Mouse (Mus musculus): ENCODE measurements at regions not wholly inside any gene's neighbourhood (a gene's known extent, or its start where the extent isn't known, plus 50 kb on each side); places are given as distances from the start of the nearest gene placed in this dataset.
A peak's percentile ranks its signal among the peaks of the same experiment; 100 is the strongest.
"Not testable (repeated sequence)": the region's sequence is repeated elsewhere in the genome, so short reads cannot be mapped to it uniquely, and the experiment has no call there.

- DNase-seq = no peak
Observed at GRCm38 (mm10) chr1:35878426-35878825, 189.8 kb upstream of the Hs6st1 start.

DNA sequence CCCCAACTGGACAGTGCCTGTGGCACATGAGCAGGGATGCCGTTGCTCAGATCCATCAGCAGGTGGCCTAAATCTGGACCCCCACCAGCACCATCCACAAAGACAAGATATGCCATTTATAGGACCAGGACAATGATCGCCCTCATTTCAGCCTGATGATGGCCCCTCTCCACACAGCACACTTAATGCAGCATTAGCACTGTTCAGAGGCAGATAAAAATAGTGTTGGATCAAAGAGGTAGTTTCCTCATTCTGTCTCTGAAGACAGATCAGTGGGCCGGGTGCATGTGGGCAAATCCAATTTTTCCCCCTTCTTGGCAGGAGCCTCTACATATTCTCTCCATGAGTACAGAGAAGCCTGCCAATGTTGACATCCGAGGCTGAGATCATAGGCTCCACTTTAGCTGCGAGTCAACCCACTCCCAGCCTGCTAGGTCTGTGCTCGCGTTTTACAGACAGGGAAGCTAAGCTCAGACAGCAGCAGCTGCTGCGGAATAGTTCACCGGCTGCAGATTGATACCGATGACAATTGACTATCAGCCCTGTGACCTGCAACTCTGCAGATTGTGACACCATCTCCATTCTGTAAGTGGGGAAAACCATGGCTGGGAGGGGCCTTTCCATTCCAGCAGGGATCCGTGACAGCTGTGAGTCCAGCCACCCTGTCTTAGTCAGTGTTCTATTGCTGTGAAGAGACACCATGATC lies 188.7 kb upstream of the Hs6st1 start:
- peak; percentile 92 for DNase-seq

GRCm38 (mm10) chr1:35880562-35881265 lies 187.5 kb upstream of the Hs6st1 start:
- DNase-seq = no peak

- DNase-seq = no peak
Observed at GRCm38 (mm10) chr1:35881521-35881920, 186.7 kb upstream of the Hs6st1 start.

GRCm38 (mm10) chr1:35882101-35882500 lies 186.1 kb upstream of the Hs6st1 start:
- no peak for DNase-seq

DNA sequence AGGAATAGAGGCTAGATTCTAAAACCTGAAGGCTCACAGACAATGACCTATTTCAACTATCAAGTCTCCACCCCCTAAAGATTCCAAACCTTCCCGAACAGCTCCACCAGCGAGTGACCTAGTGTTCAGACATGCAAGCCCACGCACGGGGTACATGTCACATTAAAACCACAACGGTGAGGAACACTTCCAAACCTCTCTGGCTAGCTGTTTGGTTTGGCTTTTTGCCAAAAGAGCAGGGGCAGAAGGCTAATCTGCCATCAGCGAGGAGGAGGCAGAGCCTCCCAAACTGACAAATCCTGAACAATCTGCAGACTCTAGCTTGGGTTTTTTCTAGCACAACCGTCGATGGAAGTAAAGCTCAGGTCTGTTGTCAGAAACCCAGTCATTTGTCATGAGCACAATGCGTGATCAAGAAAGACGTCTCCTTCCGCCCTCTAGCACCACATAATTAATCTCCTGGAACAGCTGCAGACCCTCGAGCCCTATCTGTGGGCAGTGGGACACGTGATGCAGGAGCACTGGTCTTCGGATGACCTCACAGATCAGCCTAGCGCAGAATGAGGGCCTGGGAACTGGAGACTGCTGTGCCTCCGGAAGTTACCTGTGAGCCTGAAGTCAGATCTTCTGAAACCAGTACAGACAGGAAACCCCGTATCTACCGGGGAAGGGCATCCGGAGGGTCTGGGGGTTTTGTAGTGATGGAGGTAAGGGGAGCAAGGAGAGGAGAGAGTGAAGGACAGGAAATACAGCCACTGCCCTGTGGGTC lies 178.3 kb upstream of the Hs6st1 start:
- no peak for DNase-seq

GRCm38 (mm10) chr1:35890500-35890900 lies 177.7 kb upstream of the Hs6st1 start:
- DNase-seq = no peak

DNA sequence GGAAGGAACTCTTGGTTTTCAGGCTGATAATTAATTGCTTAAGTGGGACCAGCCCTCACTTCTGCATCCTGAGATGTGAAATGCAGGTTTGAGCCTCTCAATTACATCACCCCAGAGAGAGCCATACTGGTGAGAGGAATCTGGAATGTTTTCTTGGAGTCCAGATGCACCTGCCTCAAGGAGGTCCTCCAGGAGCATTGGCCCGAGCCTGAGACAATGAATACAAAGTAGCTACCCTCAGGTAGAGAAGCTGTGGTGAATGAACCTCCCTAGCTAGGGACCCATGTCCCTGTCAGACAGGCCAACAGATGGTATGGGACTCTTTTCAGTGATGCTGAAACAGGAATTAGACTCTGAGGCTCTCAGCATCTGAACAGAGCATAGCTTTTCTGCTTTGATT lies 168.7 kb upstream of the Hs6st1 start:
- DNase-seq = no peak

DNA sequence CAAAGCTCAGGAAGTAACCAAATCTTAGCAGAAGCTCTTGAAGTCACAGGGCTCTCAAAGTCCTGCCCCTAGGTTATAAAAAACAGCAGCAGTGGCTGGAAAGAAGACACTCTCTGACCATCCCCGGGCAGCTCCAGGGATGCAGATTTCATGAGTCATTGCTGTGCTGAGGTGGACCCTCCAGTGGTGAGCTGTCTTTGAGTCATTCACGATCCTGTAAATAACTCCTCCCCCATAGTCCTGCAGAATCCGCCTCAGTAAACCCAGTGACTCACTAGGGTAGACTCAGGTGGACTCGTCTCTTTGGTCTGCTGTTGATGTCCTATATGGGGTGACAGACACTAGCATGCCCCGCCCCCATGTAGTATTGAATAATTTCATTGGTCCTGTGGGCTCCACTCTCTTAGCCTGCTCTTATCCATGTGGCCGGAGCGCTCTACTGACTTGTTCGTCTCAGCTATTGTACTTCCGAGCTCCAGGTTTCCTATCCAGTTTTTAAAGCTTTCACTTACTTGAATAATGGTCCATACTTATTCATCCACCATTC lies 164.1 kb upstream of the Hs6st1 start:
- peak; percentile 30 for DNase-seq

GRCm38 (mm10) chr1:35913551-35913950 lies 154.6 kb upstream of the Hs6st1 start:
- no peak for DNase-seq

- not testable (repeated sequence) for DNase-seq
Observed at GRCm38 (mm10) chr1:35914175-35914574, 154.0 kb upstream of the Hs6st1 start.

- no peak for DNase-seq
Observed at GRCm38 (mm10) chr1:35915526-35915925, 152.7 kb upstream of the Hs6st1 start.

GRCm38 (mm10) chr1:35919840-35920734 lies 148.1 kb upstream of the Hs6st1 start:
- no peak for DNase-seq

DNA sequence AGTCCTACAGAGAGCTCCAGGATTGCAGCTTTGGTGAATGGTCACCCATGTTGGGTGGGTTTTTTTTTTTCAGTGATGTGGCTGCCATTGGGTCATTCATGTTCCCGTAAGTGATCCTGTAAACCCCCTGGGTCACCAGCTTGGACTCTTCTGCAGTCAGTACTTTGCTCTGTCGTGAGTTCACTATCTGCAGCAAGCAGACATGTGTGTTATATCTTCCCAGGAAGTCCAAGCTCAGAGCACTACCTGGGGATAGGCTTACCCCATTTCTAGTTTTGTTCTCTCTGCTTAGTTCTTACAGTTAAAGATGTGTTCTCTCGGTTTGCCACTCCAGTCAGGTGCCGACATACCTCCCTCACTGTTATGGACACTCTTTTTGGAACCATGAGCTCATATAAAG lies 143.4 kb upstream of the Hs6st1 start:
- no peak for DNase-seq

GRCm38 (mm10) chr1:35925301-35925700 lies 142.9 kb upstream of the Hs6st1 start:
- DNase-seq = no peak

DNA sequence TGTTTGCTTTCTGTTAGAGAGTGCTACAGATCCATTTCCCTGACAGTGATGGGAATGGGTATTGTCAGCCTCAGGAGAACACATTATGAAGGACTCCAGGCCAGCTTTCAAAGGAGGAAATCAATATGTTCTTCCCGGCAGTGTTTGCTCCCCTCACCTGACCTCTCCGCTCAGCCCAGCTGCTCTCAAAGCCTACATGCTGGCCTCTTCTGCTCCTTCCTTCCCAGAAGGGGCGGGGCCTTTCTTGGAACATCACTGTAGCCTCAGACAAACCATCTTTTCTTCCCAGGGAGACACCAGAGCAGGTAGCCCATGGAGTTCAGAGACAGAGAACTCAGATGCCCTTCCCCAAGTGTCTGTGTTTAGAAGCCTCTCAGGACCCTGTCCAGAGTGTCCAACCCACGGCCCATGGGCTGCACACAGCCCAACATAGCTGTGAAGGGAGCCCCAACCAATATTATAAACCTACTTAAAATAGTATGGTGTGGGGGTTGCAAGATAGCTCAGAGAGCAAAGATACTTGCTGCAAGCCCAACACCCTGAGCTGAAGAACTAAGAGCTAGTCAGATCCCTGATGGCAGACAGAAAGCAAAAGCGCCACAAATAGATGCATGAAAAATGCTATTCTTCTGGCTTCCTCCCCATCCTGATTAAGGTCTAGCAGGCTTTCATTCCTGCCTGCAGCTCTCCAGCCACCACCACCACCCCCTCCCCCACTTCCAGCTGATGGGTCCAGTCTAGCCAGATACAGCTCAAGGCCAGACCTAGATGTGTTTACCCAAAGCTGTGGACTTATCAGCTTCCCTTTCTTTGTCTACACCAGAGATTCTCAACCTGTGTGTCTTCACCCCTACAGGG lies 141.8 kb upstream of the Hs6st1 start:
- no peak for DNase-seq

DNA sequence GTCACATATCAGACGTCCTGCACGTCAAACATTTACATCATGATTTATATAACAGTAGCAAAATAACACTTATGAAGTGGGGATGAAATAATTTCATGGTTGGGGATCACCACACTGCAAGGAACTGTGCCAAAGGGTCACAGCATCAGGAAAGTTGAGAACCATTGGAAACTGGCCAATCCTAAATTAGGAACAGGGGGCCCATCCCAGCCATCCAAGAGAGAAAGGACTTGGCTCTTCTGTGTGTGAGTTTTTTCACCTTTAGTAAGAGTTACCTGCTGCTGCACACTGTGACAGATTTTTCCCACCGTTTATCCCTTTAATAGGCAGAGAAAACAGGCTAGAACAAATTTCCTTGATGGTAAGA lies 141.2 kb upstream of the Hs6st1 start:
- no peak for DNase-seq

- DNase-seq = no peak
Observed at GRCm38 (mm10) chr1:35930351-35930750, 137.8 kb upstream of the Hs6st1 start.

- DNase-seq = no peak
Observed at GRCm38 (mm10) chr1:35931056-35931455, 137.1 kb upstream of the Hs6st1 start.

GRCm38 (mm10) chr1:35933511-35933910 lies 134.7 kb upstream of the Hs6st1 start:
- DNase-seq = no peak

- peak; percentile 55 for DNase-seq
Observed at GRCm38 (mm10) chr1:35935099-35935651, 133.0 kb upstream of the Hs6st1 start.

All from right cerebral cortex, adult 18-20 months (tissue).